Mouse (Mus musculus) hindbrain, postnatal 0 days (tissue): ENCODE results near the gene Gpcpd1. TPM values are rescaled to one million over a fixed set of nuclear protein-coding genes. Genes with fewer than 3 reads are reported as not detected.

Experiments
- ATAC-seq: fragments of 200-750 bp; cut with Nextera tagmentation; 2 replicates; pipeline ENCODE4 v1.8.0; 2017; ENCODE audit warnings: mild to moderate bottlenecking, moderate TSS enrichment, moderate library complexity
- DNase-seq: peaks from one replicate; pipeline ENCODE4 v3.0.0-alpha.2; 2015; ENCODE audit warnings: low spot score
- H3K27ac ChIP-seq: fragments of 300-500 bp; sonication (generic); 2 replicates; pipeline ENCODE4 v1.5.1; 2014; ENCODE audit warnings: mild to moderate bottlenecking
- H3K27me3 ChIP-seq: fragments of 300-500 bp; sonication (generic); 2 replicates; pipeline ENCODE4 v1.6.1; 2014; ENCODE audit warnings: low read length, mixed read lengths; ENCODE audit not compliant: insufficient read depth
- H3K36me3 ChIP-seq: fragments of 300-500 bp; sonication (generic); 2 replicates; pipeline ENCODE4 v1.6.1; 2014; ENCODE audit warnings: low read length, mixed read lengths; ENCODE audit not compliant: insufficient read depth
- H3K4me1 ChIP-seq: fragments of 300-500 bp; sonication (generic); 2 replicates; pipeline ENCODE4 v1.6.1; 2014; ENCODE audit warnings: antibody characterized with exemption, low read length, mixed read lengths; ENCODE audit not compliant: insufficient read depth
- H3K4me2 ChIP-seq: fragments of 300-500 bp; sonication (generic); 2 replicates; pipeline ENCODE4 v1.6.1; 2014; ENCODE audit warnings: low read depth, mild to moderate bottlenecking, low read length, moderate library complexity, mixed read lengths
- H3K4me3 ChIP-seq: fragments of 300-500 bp; sonication (generic); 2 replicates; pipeline ENCODE4 v1.5.1; 2014; ENCODE audit warnings: low read length
- H3K9ac ChIP-seq: fragments of 300-500 bp; sonication (generic); replicated peaks from 2 replicates; pipeline ENCODE4 v1.6.1; 2014; ENCODE audit warnings: mild to moderate bottlenecking, low read length, moderate library complexity, mixed read lengths
- H3K9me3 ChIP-seq: fragments of 300-500 bp; sonication (generic); 2 replicates; pipeline ENCODE4 v1.6.1; 2016; ENCODE audit warnings: low read length, mixed read lengths
- CTCF ChIP-seq: IDR thresholded peaks from 2 replicates; pipeline ENCODE4 v1.5.1; 2016; ENCODE audit warnings: antibody characterized with exemption, control low read depth, low read depth
- WGBS: fragments of 180-500 bp; shearing (Covaris S2); extraction: QIAGEN DNeasy Blood & Tissue Kit; methylation state at CpG from one replicate; pipeline ENCODE4 v1.1.7; 2014; 5-methylcytosine and 5-hydroxymethylcytosine counted together
- polyA plus RNA-seq: library from polyadenylated mRNA; unstranded; fragments of >200 nt; fragmentation: Nextera tagmentation; extraction: Ambion mirVana; gene quantifications from 2 replicates; pipeline ENCODE4 v1.2.1, GENCODE M21; 2015
- total RNA-seq: library from RNA; depleted of rRNA; stranded (reverse); fragments of >200 nt; gene quantifications from 2 replicates; pipeline ENCODE4 v1.2.3, GENCODE M21; 2014

Gene Gpcpd1
- total and polyA plus RNA-seq, 2 experiments from 2014 or later: 46.9 to 84.0 TPM

DNA sequence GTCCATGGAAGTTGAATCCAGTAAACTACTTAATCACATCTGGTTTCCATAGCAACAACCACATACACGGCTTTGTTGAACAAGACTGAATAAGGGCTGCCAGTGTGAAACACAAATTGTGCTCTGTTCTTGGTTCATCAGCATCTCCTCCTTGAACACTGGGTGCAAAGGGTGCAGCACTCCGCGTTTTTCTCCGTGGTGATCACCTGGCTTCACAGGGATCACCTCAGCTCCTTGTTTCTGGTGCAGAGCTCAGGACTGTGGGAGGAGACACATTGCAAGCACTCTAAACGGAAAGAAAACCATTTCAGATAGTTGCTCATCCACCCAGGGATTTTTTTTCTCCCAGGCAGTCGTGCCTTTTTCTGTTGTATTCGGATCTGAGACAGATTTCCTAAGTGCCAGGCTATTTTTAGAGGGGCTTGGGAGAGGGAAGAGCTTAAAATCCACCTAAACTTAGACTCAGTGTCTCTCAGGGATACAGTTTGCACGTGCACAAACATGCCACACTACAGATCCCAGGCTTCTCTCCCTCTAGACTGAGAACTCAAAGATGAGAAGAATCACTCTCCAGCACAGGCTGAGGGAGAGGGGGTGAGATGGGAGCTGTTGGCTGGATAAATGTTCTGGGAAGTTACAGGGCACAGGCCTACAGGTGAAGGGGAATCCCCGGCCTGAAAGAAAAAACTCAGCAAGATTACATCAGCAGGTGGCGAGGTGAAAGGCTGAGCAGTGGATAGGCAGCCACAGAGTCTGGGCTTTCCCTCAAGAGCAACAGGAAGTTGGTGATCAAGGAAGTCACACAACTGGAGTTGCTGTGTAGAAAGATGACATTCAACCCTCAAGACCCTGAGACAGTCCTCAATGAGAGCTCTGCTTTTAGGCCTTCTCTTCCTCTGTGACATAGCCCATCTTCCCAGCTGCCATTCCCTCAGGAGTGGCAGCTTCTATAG lies 19.9 kb upstream of the Gpcpd1 start:
- ATAC-seq (peak; percentile 64), DNase-seq (peak; percentile 61)
- H3K27ac ChIP-seq: peak overlapping the region; percentile 65
- H3K9me3 ChIP-seq: no peaks in the 10 kb centered on the region
- H3K27me3 ChIP-seq: no peaks in the 10 kb centered on the region
- no peak overlapping the region for H3K4me3 ChIP-seq
- 37% methylated on average over 10 of the region's 10 CpGs for WGBS
- H3K9ac ChIP-seq: no peak overlapping the region
- H3K36me3 ChIP-seq: no peaks in the 10 kb centered on the region
- no peak for TF ChIP-seq CTCF
- peak overlapping the region; percentile 20; the same call in 1 of the 2 replicates for H3K4me2 ChIP-seq
- no peaks in the 10 kb centered on the region for H3K4me1 ChIP-seq

- Histone ChIP-seq H3K9me3 (no peaks in the 10 kb centered on the region), H3K4me3 (no peak overlapping the region), H3K9ac (no peak overlapping the region), H3K4me2 (no peak overlapping the region), H3K4me1 (no peaks in the 10 kb centered on the region), H3K27me3 (no peaks in the 10 kb centered on the region), H3K36me3 (no peaks in the 10 kb centered on the region), H3K27ac (no peak overlapping the region)
- no peak for ATAC-seq
- DNase-seq: no peak
- 71% methylated on average over 5 of the region's 5 CpGs for WGBS
- no peak for TF ChIP-seq CTCF
These were observed 18.4 kb upstream of the Gpcpd1 start for GRCm38 (mm10) chr2:132605795-132606563.

DNA sequence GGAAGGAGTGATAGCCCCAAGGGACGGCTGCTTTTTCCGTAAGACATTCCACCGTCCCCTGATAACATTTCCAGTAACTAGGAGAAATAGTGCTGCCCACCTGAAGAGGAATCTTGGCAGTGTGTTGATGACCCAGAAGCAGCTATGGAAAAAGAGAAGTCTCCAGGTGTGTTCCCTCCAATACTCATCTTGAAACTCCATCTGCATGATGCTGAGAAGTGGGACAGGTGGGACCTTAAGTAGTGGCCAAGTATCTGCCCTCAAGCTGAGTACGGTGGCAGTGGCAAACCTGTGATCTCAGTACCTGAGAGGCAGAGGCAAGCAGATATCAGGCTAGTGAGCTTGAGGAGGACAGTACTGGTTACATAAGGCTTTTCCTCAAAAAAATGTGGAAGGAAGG lies 17.4 kb upstream of the Gpcpd1 start:
- Histone ChIP-seq H3K4me3 (no peak overlapping the region), H3K4me1 (no peaks in the 10 kb centered on the region), H3K9me3 (no peaks in the 10 kb centered on the region), H3K27ac (no peak overlapping the region), H3K27me3 (no peaks in the 10 kb centered on the region), H3K36me3 (no peaks in the 10 kb centered on the region), H3K9ac (no peak overlapping the region), H3K4me2 (no peak overlapping the region)
- DNase-seq: no peak
- 90% methylated on average over 4 of the region's 4 CpGs for WGBS
- no peak for TF ChIP-seq CTCF
- no peak for ATAC-seq

DNA sequence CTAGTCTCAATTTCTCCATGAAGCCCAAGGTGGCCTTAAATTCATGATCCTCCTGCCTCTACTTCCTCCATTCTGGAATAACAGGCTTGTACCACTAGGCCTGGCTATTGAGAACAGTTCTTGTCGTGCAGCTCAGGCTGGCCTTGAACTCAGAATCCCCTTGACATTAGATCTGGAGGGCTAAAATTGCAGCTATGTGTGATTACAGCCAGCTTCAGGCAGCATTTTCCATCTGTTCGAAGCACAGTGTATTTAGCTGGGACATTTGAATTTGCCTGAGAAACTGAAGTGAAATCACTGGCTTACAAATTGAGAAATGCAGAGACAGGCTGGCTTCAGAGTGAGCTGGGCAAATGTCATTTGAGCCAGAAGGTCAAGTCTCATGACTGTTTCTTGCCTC lies 16.2 kb upstream of the Gpcpd1 start:
- Histone ChIP-seq H3K9ac (no peak overlapping the region), H3K36me3 (no peaks in the 10 kb centered on the region), H3K4me3 (no peak overlapping the region), H3K4me2 (no peak overlapping the region), H3K4me1 (no peaks in the 10 kb centered on the region), H3K9me3 (no peaks in the 10 kb centered on the region), H3K27ac (no peak overlapping the region), H3K27me3 (no peaks in the 10 kb centered on the region)
- 86% methylated on average over 2 of the region's 2 CpGs for WGBS
- TF ChIP-seq CTCF: no peak
- ATAC-seq (no peak), DNase-seq (no peak)

DNA sequence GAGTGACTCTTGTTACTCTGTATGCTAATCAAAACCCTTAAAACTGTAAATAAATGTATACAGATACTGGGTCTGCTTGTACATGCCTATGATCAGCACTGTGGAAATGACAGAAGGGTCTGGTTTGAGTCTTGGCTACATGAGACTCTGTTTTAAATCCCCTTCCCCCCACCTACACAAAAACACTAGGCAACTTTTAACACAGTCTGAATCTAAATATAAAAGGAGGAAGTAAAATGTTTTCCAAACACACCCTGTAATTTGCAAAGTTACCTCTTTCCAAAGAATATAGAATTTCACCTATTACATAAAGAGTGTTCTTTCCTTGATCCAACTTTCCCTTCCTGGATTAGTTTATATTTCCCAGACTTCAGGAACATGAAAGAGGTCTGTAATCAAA lies 14.2 kb upstream of the Gpcpd1 start:
- Histone ChIP-seq H3K4me2 (no peak overlapping the region), H3K4me1 (no peaks in the 10 kb centered on the region), H3K27me3 (no peaks in the 10 kb centered on the region), H3K36me3 (no peaks in the 10 kb centered on the region), H3K27ac (peak overlapping the region; percentile 41; the same call in 1 of the 2 replicates), H3K4me3 (no peak overlapping the region), H3K9me3 (no peaks in the 10 kb centered on the region), H3K9ac (no peak overlapping the region)
- no peak for TF ChIP-seq CTCF
- DNase-seq (no peak), ATAC-seq (no peak)

- no peaks in the 10 kb centered on the region for H3K27me3 ChIP-seq
- no peaks in the 10 kb centered on the region for H3K9me3 ChIP-seq
- ATAC-seq (no peak), DNase-seq (no peak)
- no peak overlapping the region for H3K27ac ChIP-seq
- H3K4me1 ChIP-seq: peaks cover 7% of the 10 kb centered on the region
- H3K4me2 ChIP-seq: no peak overlapping the region
- 84% methylated on average over 4 of the region's 4 CpGs for WGBS
- TF ChIP-seq CTCF: no peak
- no peak overlapping the region for H3K4me3 ChIP-seq
- no peaks in the 10 kb centered on the region for H3K36me3 ChIP-seq
- H3K9ac ChIP-seq: no peak overlapping the region
These were observed 12.6 kb upstream of the Gpcpd1 start for GRCm38 (mm10) chr2:132600081-132600480.
